Mouse (Mus musculus) splenic B cell, adult 2 months (primary cell): ENCODE results near the gene Gcnt7.

Experiments used
- DNase-seq: peaks from one replicate; pipeline ENCODE4 v3.0.0-alpha.2; 2011; ENCODE audit warnings: low read depth, low spot score
- H3K27me3 ChIP-seq: 2 replicates; pipeline ENCODE4 v1.6.1; 2012; ENCODE audit warnings: mild to moderate bottlenecking, low read length, moderate library complexity, mixed read lengths; ENCODE audit not compliant: control insufficient read depth, poor library complexity, insufficient read depth, severe bottlenecking
- H3K36me3 ChIP-seq: 2 replicates; pipeline ENCODE4 v1.6.1; 2012; ENCODE audit warnings: mild to moderate bottlenecking, low read length, moderate library complexity, mixed read lengths; ENCODE audit not compliant: control insufficient read depth, poor library complexity, insufficient read depth, severe bottlenecking

Gene Gcnt7

GRCm38 (mm10) chr2:172458496-172458895, at the start of gene Gcnt7:
Gene Gcnt7 (minus strand): TSS chr2:172458596.
- DNase-seq, result no peak
- H3K36me3 ChIP-seq, result peaks cover 3% of the 10 kb centered on the region; the same call in 1 of the 2 replicates
- no peaks in the 10 kb centered on the region for H3K27me3 ChIP-seq

- H3K27me3 ChIP-seq, result no peaks in the 10 kb centered on the region
- DNase-seq, result no peak
- no peaks in the 10 kb centered on the region for H3K36me3 ChIP-seq
Measured at GRCm38 (mm10) chr2:172506121-172506520, 47.7 kb upstream of the Gcnt7 start.

- Histone ChIP-seq H3K27me3 (no peaks in the 10 kb centered on the region), H3K36me3 (no peaks in the 10 kb centered on the region)
- DNase-seq, result no peak
Measured at GRCm38 (mm10) chr2:172502168-172502567, 43.8 kb upstream of the Gcnt7 start.

- Histone ChIP-seq H3K36me3 (no peaks in the 10 kb centered on the region), H3K27me3 (no peaks in the 10 kb centered on the region)
- peak; percentile 64 for DNase-seq
Measured at GRCm38 (mm10) chr2:172501341-172501740, 42.9 kb upstream of the Gcnt7 start.

GRCm38 (mm10) chr2:172500752-172501316, 42.4 kb upstream of the Gcnt7 start:
- no peaks in the 10 kb centered on the region for H3K36me3 ChIP-seq
- DNase-seq, result no peak

GRCm38 (mm10) chr2:172498823-172499222, 40.4 kb upstream of the Gcnt7 start:
- H3K36me3 ChIP-seq, result no peaks in the 10 kb centered on the region
- no peak for DNase-seq
- H3K27me3 ChIP-seq, result no peaks in the 10 kb centered on the region

More at GRCm38 (mm10) chr2:172500752-172501316, 42.4 kb upstream of the Gcnt7 start:
- no peaks in the 10 kb centered on the region for H3K27me3 ChIP-seq

- no peaks in the 10 kb centered on the region for H3K36me3 ChIP-seq
- no peaks in the 10 kb centered on the region for H3K27me3 ChIP-seq
- no peak for DNase-seq
Measured at GRCm38 (mm10) chr2:172496736-172497345, 38.4 kb upstream of the Gcnt7 start.

- H3K27me3 ChIP-seq, result no peaks in the 10 kb centered on the region
- H3K36me3 ChIP-seq, result no peaks in the 10 kb centered on the region
- DNase-seq, result no peak
Measured at GRCm38 (mm10) chr2:172484696-172485370, 26.4 kb upstream of the Gcnt7 start.

GRCm38 (mm10) chr2:172483766-172484413, 25.5 kb upstream of the Gcnt7 start:
- H3K36me3 ChIP-seq, result no peaks in the 10 kb centered on the region
- no peak for DNase-seq
- H3K27me3 ChIP-seq, result no peaks in the 10 kb centered on the region

GRCm38 (mm10) chr2:172481654-172482385, 23.4 kb upstream of the Gcnt7 start:
- Histone ChIP-seq H3K36me3 (no peaks in the 10 kb centered on the region), H3K27me3 (no peaks in the 10 kb centered on the region)
- no peak for DNase-seq

GRCm38 (mm10) chr2:172480296-172480695, 21.9 kb upstream of the Gcnt7 start:
- Histone ChIP-seq H3K27me3 (no peaks in the 10 kb centered on the region), H3K36me3 (no peaks in the 10 kb centered on the region)
- no peak for DNase-seq

GRCm38 (mm10) chr2:172477860-172478259, 19.5 kb upstream of the Gcnt7 start:
- no peaks in the 10 kb centered on the region for H3K27me3 ChIP-seq
- DNase-seq, result peak; percentile 66
- H3K36me3 ChIP-seq, result no peaks in the 10 kb centered on the region

- Histone ChIP-seq H3K36me3 (no peaks in the 10 kb centered on the region), H3K27me3 (no peaks in the 10 kb centered on the region)
- no peak for DNase-seq
Measured at GRCm38 (mm10) chr2:172477350-172477749, 19.0 kb upstream of the Gcnt7 start.

- no peaks in the 10 kb centered on the region for H3K27me3 ChIP-seq
- no peaks in the 10 kb centered on the region for H3K36me3 ChIP-seq
- peak; percentile 18 for DNase-seq
Measured at GRCm38 (mm10) chr2:172476707-172477260, 18.4 kb upstream of the Gcnt7 start.
